Mouse (Mus musculus) kidney, postnatal 14 days (tissue): ENCODE results near the gene Pard3b.

ENCODE experiments used
- DNase-seq: peaks from one replicate; pipeline ENCODE4 v3.0.0; 2022; ENCODE audit warnings: mixed read lengths

Gene Pard3b

DNA sequence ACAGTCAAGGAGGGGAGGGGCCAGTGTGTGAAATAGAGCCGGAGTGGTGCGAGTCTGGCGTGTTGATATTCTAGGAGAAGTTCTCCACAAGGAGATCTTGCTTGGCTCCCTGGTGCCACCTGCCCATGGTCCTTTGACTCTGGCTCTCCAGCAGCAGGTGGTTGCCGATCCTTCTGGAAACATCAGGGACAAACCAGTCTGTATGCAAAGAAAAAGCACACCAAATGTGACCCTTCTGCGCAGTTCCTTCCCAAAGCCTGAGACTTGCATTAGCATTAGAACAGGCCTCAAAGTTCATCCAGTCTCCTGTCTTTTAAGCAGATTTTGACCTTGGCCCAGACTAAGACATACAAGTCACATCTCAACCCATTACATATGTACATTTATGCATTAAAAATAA is 1011.9 kb downstream of the Pard3b start:
- DNase-seq: no peak

DNA sequence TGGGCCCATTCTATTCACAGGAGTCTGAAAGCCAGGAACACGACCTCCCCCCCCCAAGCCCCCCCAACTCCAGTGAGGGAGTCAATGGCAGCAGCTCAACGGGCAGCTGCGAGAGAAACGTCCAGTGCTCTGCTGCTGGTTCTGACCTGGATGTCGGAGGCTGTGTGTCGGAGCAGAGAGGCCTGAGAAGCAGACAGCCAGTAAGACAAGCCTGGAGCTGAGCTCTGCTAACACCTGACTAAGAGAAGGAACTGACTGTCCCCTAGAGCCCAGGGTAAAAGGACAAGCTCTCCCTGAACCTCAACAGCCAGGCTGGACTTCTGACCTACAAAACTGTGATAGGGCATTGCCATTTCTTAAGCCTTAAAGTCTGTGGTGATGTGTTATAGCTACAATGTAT is 1015.8 kb downstream of the Pard3b start:
- DNase-seq: no peak

DNA sequence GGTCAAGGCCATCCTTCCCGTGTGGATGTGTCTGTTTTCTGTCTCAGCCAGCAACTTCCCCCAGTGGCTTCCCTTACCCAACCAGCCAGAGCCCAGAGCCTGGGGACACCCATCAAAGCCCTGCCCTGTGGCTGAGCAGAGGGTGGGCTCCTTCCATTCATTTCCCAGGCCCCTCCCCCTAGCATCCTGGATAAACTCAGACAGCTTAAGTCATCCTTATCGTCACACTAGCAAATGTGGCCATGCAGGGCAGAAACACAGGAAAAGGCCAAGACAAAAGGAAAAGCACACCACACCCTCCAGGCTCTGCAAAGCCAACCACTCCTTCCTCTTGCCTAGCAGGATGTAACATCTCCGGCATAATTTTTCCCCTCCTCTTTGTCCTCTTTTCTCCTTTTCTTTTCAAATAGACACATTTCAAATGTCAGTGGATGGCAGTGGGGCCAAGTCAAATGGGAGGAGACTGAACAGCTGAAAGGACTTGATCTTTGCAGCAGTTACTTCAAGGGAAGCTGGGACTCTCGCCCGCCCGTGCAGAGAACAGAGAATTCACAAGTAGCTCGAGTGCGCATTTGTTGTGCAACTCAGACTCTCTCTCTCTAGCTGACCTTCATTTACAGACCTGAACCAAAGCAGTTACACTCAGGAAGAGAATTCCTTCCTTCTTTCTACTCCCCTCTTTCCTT is 1026.5 kb downstream of the Pard3b start:
- DNase-seq: peak; percentile 70

DNA sequence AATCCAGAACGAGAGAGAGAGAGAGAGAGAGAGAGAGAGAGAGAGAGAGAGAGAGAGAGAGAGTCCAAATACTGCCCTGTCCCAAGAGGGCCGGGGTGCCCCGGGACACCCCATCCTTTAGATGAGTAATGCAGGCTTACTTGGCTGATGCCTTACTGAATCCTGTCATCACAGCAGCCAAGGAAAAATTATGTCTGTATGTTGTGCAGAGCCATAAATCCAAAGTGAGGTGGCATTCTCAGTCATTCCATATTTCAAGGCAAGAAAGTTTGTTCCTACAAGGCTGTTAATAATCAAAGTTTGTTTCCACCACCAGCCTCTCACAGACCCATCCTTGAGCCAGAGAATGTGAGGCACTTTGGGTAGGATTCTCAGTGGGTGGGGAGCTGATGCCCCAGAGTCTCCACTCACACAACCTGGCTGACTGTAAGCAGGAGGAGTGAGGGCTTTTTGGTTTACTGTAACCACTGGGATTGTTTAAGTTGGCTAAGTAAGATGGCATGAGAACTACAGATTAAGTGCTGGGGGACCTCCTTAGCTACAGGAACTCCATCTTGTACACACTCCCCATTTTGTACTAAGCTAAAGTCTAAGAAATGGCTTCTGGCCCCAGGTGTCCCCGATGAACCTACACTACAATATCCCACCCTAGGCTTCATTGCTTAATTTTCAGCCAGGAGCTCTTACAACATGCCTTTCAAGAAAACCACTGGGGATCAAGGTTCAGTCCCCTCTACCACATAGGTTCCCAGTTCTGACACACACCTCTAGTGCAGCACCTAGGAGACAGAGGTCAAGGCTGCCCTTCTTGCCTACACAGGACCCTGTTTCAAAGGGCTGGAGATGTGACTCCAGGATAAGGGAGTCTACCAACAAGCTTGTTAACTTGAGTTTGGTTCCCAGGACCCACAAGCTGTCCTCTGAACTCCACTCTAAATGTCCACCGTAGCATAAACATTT is 1027.4 kb downstream of the Pard3b start:
- no peak for DNase-seq

DNA sequence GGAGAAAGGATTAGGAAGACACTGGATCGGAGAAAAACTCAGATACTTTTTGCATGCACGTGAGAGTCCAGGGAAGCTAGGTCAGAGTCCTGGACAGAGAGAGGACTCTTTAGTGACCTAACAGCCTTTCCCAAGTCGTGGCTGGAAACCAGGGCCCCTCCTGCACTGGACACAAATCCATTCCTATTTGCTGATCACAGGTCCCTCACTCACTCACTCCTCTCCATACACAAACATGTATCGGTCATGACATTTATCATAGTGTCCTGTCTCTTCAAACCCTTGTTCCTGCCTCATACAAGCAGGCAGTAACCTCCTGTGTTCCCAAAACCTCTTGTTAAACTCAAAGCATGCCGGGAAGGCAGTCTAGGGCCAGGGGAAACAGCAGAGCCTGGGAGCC is 1028.2 kb downstream of the Pard3b start:
- no peak for DNase-seq

DNA sequence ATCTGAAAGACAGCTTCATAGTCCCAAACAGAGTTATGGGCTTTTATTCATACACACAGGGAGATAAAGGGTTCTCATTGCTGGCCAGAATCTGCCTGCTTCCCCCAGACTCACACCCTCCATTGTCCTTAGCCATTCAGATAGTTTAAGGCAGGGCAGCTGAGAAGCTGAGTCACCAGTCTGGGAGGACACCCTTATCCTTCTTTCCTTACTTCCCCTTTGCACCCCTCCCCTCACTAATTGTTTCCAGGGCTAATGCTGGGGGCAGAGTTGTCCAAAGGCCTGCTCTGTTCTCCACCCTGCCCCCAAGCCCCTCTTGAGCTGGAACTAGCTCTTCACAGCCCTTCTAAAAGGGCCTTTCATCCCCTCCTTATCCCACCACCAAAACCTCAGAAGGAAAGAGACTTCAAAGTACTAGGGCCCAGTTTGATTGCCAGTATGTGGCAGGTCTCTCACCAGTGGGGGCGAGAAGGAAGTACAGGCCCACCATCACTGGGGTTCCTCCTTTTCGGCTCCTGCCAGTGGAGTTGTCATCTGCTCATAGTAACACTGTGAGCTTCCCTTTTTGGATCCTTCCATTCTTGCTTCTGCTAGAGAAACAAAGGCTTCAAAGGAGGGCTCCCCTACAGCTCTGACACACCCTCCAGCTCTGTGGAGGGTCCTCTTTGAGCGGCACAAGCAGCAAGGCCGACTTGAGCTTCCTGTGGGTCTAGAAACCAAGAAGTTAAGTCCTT is 1040.2 kb downstream of the Pard3b start:
- DNase-seq: no peak

DNA sequence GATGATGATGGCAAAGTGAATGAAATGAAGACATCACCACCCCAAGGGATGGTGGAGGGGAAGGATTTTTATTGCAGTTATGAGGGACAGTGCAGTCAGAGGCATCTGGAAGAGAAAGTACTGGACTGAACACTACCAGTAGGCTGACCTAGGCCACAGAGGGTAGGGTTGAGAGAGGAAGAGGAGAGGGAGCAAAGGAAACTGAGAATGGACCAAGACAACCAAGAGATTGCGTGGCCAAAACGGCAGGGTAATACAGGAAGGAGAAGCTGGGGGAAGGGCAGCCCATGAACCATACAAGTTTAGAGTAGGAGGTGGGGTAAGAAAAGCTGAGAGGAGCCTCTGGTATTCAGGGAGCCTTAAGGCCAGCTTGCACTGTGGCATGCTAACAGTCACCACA is 1040.8 kb downstream of the Pard3b start:
- DNase-seq: no peak

DNA sequence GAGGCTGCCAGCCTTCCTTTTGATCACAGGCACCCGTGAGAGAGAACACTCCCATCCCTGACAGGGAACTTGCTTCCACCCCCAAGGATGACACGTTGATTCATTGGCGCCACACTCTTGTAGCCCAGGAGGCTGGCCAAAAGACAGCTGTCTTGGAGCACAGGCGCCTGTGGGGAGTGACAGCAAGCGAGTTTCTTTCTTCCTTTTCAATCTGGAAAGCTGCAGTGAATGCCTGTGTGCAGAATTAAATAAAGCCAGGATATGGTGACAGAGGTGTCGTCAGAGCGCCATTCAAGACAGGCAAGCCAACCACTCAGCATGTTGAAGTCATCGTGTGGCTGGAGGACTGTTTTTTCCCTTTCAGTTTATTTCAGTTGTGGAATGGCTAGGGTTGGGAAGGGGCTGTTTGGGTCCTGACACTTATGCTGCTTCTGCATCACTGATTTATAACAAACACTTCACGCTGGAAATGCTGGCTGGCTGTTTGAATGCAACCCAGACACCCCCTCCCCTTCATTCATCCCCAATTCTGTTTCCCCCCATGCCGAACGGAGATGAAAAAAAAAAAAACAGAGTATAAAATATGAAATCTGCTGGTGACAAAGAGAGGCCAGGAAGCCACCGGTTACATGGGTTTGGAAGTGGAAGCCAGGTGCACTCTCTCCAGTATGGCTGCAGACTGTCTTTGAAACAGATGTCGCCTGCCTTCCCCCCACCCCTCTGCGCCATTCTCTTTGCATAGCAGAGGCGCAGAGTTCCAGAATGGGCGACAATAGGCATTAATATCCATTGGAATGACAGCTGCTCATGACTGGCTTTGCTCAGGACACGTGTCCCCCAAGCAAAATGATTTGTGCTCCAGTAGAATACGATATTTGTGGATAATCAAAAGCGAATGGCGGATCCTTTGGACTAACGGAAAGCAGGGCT is 1044.1 kb downstream of the Pard3b start:
- DNase-seq: no peak

DNA sequence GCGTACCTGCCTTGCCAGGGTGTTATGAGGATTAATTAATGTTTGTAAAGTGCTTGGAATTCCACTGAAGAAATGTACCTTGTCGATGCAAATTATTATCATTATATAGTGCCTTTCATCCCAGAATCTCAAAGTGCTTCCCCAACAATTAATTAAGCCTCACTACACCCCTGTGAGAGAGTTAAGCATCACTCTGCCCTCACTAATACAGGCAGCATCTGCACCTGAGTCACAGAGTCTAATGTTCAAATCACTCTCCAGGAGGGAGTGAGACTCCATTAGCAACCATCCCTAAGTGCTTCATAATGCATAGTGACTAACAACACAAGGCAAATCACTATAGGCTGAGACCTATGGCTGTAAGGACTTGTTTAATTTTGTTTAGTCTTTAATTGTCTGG is 1044.9 kb downstream of the Pard3b start:
- DNase-seq: no peak

DNA sequence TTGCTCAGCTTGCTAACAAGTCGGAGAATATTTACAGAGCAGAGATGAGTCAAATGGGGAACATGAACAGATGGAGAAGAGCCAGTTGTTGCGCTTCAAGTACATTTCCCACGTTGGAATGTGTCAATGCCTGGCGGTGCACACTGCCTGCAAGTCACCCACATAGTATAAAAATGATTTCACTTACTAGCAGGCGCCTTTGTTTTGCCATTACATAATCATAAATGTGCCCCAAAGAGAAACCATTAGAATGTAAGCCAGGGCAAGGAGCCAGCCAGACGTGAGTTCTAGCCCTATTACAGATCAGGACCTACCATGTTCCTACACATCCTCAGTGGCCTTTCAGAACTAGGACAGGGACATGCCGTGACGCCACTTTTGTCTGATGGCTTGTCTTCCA is 1048.9 kb downstream of the Pard3b start:
- no peak for DNase-seq

DNA sequence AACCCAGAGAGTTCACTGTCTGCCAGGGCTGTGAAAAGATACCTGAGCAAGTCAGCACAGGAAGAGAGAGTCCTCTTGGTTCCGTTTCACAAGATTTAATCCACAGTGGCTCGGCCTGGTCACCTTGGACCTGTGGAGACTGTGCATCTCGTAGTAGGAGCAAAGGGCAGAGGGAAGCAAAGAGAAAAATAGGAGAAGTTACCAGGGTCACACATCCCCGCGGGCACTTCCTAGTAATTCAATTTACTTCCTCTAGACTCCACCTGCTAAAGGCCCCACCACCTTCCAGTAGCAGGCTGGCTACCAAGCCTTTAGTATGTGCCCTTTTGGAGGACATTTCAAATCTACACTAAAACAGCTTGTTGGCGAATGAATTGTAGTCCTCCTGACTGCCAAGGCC is 1052.6 kb downstream of the Pard3b start:
- DNase-seq: no peak
